Mouse (Mus musculus) testis, postnatal 10 days (tissue): Measurements from ENCODE around the gene Gm21976.
A peak's percentile ranks its signal among the peaks of the same experiment; 100 is the strongest.

Experiments
- DNase-seq: peaks from one replicate; pipeline ENCODE4 v3.0.0; 2021; ENCODE audit warnings: low spot score

The Gm21976 gene

GRCm38 (mm10) chr13:98354090-98354801, 74.6 kb downstream of the Gm21976 start, which contains the start of gene Foxd1:
Foxd1 (plus strand) TSS chr13:98354242.
- DNase-seq: peak; percentile 51

DNA sequence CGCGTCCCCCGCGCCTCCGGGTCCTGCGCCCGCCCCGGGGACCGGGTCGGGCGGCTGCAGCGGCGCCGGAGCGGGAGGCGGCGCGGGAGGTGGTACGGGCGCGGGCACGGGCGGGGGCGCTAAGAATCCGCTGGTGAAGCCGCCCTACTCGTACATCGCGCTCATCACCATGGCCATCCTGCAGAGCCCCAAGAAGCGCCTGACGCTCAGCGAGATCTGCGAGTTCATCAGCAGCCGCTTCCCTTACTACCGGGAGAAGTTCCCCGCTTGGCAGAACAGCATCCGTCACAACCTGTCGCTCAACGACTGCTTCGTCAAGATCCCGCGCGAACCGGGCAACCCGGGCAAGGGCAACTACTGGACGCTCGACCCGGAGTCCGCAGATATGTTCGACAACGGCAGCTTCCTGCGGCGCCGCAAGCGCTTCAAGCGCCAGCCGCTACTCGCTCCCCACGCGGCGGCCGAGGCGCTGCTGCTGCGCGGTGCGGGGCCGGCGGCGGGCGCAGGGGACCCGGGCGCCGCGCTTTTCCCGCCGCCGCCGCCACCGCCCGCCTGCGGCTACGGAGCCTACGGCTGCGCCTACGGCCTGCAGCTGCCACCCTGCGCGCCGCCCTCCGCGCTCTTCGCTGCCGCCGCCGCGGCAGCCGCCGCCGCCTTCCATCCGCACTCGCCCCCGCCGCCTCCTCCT, 75.3 kb downstream of the Gm21976 start:
- DNase-seq: peak; percentile 48

DNA sequence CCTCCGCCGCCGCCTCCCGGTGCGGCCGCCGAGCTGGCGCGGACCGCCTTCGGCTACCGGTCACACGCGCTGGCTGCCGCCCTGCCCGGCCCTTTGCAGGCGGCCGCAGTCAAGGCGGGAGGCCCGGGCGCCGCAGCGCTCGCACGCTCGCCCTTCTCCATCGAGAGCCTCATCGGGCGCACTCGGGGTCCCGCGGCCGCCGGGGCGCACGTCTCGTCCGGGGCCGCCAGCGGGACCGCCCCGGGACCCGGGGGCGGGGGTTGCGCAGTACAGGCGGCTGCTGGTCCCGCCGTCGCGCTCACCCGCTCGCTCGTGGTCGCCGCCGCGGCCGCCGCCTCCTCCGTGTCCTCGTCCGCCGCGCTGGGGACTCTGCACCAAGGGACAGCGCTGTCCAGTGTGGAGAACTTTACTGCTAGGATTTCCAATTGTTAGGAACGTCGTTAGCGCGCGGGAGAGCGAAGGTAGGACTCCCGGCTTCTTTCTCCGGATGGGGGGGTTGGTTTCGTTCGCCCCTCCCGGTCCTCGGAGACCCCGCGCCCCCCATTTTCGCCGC, 75.9 kb downstream of the Gm21976 start:
- DNase-seq: peak; percentile 47

DNA sequence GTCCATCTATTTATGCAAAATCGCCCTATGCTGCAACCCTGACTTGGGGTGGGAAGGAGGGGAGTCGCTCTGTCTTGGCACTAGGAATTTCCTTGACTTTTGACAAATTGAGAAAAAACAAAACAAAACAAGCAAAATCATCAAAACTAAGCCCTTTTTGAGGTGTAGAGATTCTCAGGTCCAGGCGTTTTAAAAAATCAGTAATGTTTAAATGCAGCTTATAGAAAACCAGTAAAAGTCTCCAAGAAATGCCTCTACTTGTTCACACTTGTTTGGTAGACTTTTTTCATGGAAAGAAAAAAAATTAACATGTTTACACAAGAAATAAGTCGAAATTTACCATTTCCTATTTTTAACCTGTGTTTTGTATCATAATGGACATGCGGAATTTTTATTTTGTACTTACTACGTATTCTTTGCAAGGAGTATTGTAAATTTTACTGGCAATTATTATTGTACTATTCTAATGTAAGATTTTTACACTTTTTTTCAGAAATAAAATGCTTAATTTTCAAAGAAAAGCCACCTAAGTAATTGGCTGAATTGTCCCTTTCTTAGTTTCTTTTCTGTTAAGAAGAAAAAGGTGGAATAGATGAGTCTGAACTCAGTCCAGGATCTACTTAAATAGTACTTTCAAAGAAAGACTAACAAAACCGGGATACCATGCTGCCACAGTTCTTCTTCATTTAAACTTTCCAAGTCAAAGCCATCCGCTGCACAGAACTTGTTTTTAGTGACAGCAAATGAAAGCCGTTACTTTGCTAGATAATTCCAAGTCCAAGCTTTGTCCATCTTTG, 76.7 kb downstream of the Gm21976 start:
- no peak for DNase-seq
